Mouse (Mus musculus) E14TG2a.4 (cell line): ENCODE data around the gene Rad51c.

Experiments
- CTCF ChIP-seq: conservative IDR thresholded peaks from 2 replicates; pipeline ENCODE4 v1.5.1; 2014; ENCODE audit warnings: low read length
- POU5F1 ChIP-seq: IDR thresholded peaks from 2 replicates; pipeline ENCODE4 v1.6.1; 2014; ENCODE audit warnings: low read length, borderline replicate concordance

GRCm38 (mm10) chr11:87426121-87426449 is 21.3 kb upstream of the Rad51c start:
- no peak for TF ChIP-seq CTCF
- TF ChIP-seq POU5F1: no peak
